Mouse (Mus musculus): ENCODE results near the gene 1110004F10Rik. TPM values are rescaled to one million over a fixed set of nuclear protein-coding genes. Genes with fewer than 3 reads are reported as not detected.
A peak's percentile ranks its signal among the peaks of the same experiment; 100 is the strongest.

The 1110004F10Rik gene
- polyA plus RNA-seq, 1 experiment from 2014 or later: 156 TPM

DNA sequence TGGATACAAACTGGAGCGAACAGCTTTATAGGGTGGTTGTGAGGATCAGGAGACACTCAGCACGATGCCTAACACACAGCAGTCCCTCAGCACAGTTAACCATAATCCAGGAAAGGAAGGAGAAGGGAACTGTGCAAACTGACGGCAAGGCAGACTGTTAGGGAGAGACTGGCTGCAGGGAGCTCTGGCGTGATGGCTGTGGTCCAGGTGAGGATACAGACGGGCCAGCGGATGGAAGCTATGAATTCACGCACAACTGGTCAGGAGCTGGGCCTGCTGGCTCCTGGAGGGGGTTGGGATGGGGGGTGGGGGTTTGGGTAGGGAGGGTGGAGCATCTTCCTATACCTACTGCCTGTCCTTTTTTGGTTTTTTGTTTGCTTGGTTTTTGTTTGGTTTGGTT, 86.5 kb downstream of the 1110004F10Rik start:
- 72% methylated on average over 7 of the region's 7 CpGs for WGBS
- Histone ChIP-seq H3K4me3 (no peak overlapping the region), H3K4me1 (replicated peaks) (no peaks in the 10 kb centered on the region), H3K9me3 (replicated peaks) (no peaks in the 10 kb centered on the region), H3K27me3 (no peaks in the 10 kb centered on the region), H3K36me3 (peaks cover 11% of the 10 kb centered on the region; the same call in 1 of the 2 replicates), H3K9ac (no peak overlapping the region), H3K4me2 (no peak overlapping the region), H3K27ac (no peak overlapping the region)
- ATAC-seq (replicated peaks; ENCODE audit: insufficient number of reproducible peaks, insufficient read depth, low FRiP score, low read depth): no peak

DNA sequence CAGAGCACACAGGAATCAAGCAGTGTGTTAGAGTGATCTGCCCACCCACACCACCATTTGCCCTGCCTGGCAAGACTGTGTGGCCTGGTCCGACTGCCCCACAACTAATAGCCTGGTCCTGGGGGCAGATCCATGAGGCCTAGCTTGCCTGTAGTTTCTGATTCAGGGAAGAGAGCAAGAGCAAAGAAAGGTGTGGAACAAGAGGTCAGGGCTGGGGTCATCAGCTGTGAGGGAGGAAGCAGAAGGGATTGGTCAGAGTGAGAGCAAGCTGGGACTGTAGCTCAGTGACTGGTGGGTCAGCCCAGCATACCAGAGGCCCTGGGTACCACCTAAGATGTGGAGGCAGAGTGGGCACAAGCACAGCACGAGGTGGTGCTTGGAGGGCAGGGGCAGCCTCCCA, 87.9 kb downstream of the 1110004F10Rik start:
- no peaks in the 10 kb centered on the region for H3K27me3 ChIP-seq
- no peak overlapping the region for H3K27ac ChIP-seq
- peaks cover 9% of the 10 kb centered on the region for H3K4me1 ChIP-seq (replicated peaks)
- WGBS: 84% methylated on average over 2 of the region's 2 CpGs
- ATAC-seq (replicated peaks; ENCODE audit: insufficient number of reproducible peaks, insufficient read depth, low FRiP score, low read depth): no peak
- no peak overlapping the region for H3K4me3 ChIP-seq
- no peak overlapping the region for H3K9ac ChIP-seq
- peaks cover 11% of the 10 kb centered on the region; the same call in 1 of the 2 replicates for H3K36me3 ChIP-seq
- no peaks in the 10 kb centered on the region for H3K9me3 ChIP-seq (replicated peaks)
- H3K4me2 ChIP-seq: no peak overlapping the region

DNA sequence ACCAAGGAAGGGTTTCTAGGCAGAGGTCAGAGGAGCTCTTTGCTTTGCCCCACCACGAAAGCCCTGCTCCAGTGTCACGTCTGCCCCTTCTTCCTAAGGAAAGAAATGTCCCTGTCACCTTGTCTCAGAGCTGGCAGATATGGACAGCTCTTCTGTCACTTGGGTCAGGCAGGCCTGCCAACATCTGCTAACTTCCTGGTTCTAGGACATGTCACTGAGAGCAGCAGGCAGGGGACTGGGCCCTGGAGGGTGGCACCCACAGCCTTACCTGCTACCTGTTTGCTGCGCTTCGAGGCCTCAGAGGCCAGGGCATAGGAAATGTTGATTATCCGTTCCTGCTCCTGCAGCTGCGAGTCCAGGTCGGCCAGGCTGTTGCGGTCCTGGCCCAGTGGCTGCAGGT, 89.1 kb downstream of the 1110004F10Rik start:
- 90% methylated on average over 8 of the region's 8 CpGs for WGBS
- Histone ChIP-seq H3K4me2 (no peak overlapping the region), H3K27me3 (no peaks in the 10 kb centered on the region), H3K4me1 (replicated peaks) (peaks cover 13% of the 10 kb centered on the region), H3K9ac (no peak overlapping the region), H3K9me3 (replicated peaks) (no peaks in the 10 kb centered on the region), H3K4me3 (no peak overlapping the region), H3K27ac (no peak overlapping the region), H3K36me3 (peaks cover 11% of the 10 kb centered on the region; the same call in 1 of the 2 replicates)
- ATAC-seq (replicated peaks; ENCODE audit: insufficient number of reproducible peaks, insufficient read depth, low FRiP score, low read depth): no peak

DNA sequence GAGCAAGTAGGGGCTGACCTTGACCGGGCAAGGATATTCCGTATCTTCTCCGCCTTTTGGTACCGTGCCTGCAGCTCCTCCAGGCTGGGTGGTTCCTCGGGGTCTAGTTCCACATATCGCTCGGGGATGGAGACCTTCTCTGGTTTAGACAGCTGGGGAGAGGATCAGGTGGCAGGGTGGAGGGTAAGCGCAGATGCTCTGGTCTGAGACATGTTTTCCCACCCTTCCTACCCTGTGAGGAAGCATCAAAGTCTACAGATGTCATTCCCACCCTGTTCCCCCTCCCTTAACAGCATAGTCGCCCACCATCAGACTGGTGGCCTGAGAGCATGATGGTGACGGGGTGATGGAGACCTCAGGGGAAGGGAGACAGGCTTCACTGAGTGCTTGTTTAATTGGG, 90.2 kb downstream of the 1110004F10Rik start:
- H3K4me1 ChIP-seq (replicated peaks): peaks cover 13% of the 10 kb centered on the region
- no peak overlapping the region for H3K9ac ChIP-seq
- H3K27me3 ChIP-seq: no peaks in the 10 kb centered on the region
- H3K4me3 ChIP-seq: no peak overlapping the region
- 85% methylated on average over 10 of the region's 10 CpGs for WGBS
- no peaks in the 10 kb centered on the region for H3K9me3 ChIP-seq (replicated peaks)
- no peak for ATAC-seq (replicated peaks; ENCODE audit: insufficient number of reproducible peaks, insufficient read depth, low FRiP score, low read depth)
- H3K4me2 ChIP-seq: no peak overlapping the region
- H3K36me3 ChIP-seq: peaks cover 9% of the 10 kb centered on the region; the same call in 1 of the 2 replicates
- no peak overlapping the region for H3K27ac ChIP-seq

DNA sequence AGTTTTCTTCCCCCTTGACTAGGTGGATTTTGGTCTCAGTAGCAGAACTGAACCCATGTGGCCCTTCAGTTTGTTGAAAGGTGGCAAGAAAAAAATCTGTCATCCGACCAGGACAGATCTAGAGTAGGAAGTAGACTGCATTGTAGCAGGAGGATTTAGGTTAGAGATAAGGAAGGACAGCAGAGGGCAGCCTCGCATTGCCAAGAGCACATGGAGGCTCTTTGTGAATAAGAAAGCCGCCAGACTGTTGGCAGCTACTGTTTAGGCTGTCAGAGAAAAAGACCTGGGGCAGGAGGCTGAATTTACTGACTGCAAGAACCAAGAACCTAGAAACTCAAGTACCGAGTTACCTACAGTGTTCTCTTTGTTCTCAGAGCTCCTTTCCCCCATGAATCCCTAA, 92.2 kb downstream of the 1110004F10Rik start:
- Histone ChIP-seq H3K27ac (peak overlapping the region; percentile 6; the same call in 1 of the 2 replicates), H3K36me3 (peaks cover 11% of the 10 kb centered on the region; the same call in 1 of the 2 replicates), H3K9ac (no peak overlapping the region), H3K4me2 (no peak overlapping the region), H3K9me3 (replicated peaks) (no peaks in the 10 kb centered on the region), H3K4me1 (replicated peaks) (peaks cover 13% of the 10 kb centered on the region), H3K27me3 (no peaks in the 10 kb centered on the region), H3K4me3 (no peak overlapping the region)
- ATAC-seq (replicated peaks; ENCODE audit: insufficient number of reproducible peaks, insufficient read depth, low FRiP score, low read depth): no peak
- WGBS: 16% methylated on average over 4 of the region's 4 CpGs

DNA sequence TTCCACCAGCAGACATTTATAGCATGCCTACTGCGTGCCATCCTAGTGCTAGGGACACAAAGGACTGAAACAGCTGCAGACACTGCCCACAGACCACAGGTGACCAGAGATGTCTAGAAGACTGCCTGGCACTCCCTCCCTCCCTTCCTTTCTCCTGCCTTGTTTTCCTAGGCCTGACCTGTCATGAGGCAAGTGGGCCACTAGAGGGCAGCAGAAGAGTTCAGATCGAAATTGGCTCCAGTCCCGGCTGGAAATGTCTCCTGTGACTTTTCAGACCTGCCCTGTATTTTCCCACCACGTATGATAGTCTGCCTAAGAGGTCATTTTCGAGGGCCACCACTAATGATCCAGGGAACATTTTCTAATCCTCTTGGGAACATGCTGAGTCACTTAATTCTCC, 92.9 kb downstream of the 1110004F10Rik start:
- 6% methylated on average over 5 of the region's 5 CpGs for WGBS
- no peak overlapping the region for H3K9ac ChIP-seq
- ATAC-seq (replicated peaks; ENCODE audit: insufficient number of reproducible peaks, insufficient read depth, low FRiP score, low read depth): peak; percentile 25; the same call in 1 of the 2 replicates
- no peak overlapping the region for H3K4me3 ChIP-seq
- H3K9me3 ChIP-seq (replicated peaks): no peaks in the 10 kb centered on the region
- H3K4me1 ChIP-seq (replicated peaks): peaks cover 13% of the 10 kb centered on the region
- peaks cover 18% of the 10 kb centered on the region; the same call in 1 of the 2 replicates for H3K36me3 ChIP-seq
- H3K27ac ChIP-seq: peak overlapping the region; percentile 20
- no peaks in the 10 kb centered on the region for H3K27me3 ChIP-seq
- no peak overlapping the region for H3K4me2 ChIP-seq

DNA sequence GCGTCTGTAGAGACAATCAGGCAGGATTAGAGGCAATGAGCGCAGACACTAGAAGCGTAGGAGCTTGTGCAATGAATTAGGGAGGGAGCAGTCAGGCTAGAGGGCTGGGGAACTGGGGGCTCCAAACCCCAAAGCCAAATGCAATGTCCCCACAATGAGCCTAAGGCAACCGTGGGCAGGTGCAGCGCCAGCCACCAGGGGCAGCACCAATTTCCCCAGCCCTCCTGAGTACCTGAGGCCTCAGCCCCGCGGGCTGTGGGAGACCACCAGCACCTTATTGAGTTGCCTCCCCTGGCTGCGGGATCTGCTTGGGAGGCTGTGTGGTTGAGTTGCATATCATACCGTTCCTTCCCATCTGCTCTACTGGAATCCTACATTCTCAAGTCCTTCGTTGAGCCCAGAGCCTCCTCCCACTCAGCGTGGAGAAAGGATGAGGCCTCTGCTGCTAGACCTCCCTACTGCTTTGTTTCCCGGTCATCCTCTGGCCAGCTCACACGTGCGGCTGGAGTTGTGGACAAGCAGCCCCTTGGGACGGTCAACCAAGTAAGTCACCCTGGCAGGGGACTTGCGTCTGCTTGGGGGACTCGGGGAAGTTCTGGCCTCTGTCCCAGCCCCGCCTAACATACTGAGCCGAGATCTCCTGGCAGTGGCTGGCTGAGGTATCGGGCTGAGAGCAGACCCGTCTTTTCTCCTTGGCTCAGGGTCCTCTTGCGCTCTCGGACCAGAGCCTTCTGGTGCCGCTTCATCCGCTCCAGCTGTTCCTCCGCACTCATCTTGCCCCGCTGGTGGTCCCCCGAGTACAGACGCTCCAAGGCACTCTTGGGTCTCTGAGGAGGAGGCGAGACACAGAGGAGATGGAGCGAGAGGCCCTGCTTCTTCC, 95.5 kb downstream of the 1110004F10Rik start:
- H3K4me1 ChIP-seq (replicated peaks): peaks cover 13% of the 10 kb centered on the region
- H3K9ac ChIP-seq: no peak overlapping the region
- H3K27me3 ChIP-seq: no peaks in the 10 kb centered on the region
- 65% methylated on average over 31 of the region's 31 CpGs for WGBS
- no peak overlapping the region for H3K4me3 ChIP-seq
- no peaks in the 10 kb centered on the region for H3K9me3 ChIP-seq (replicated peaks)
- H3K4me2 ChIP-seq: peak overlapping the region; percentile 25; the same call in 1 of the 2 replicates
- no peak for ATAC-seq (replicated peaks; ENCODE audit: insufficient number of reproducible peaks, insufficient read depth, low FRiP score, low read depth)
- no peak overlapping the region for H3K27ac ChIP-seq
- peaks cover 22% of the 10 kb centered on the region for H3K36me3 ChIP-seq

DNA sequence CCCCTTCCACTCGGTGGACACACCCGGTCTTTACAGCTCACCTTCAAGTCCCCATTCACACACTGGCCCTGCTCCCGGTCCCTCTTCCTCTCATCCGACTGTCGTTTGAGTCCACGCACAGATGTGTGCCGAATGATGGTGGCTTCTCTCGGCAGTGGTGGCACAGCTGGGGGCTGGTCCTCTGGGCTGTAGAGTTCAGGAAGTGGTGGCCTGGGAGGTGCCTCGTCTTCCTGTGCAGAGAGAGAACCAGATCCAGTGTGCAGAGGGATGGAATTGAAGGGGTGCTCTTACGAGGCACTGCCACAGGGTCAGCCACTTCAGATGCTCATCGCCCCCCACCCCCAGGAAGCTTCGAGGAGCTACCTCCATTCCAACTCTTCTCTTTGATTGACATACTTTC, 98.0 kb downstream of the 1110004F10Rik start:
- Histone ChIP-seq H3K4me2 (no peak overlapping the region), H3K9me3 (replicated peaks) (no peaks in the 10 kb centered on the region), H3K4me3 (no peak overlapping the region), H3K9ac (no peak overlapping the region), H3K27me3 (no peaks in the 10 kb centered on the region), H3K36me3 (peaks cover 28% of the 10 kb centered on the region), H3K27ac (no peak overlapping the region), H3K4me1 (replicated peaks) (peaks cover 4% of the 10 kb centered on the region; the same call in 1 of the 2 replicates)
- ATAC-seq (replicated peaks; ENCODE audit: insufficient number of reproducible peaks, insufficient read depth, low FRiP score, low read depth): no peak
- WGBS: 75% methylated on average over 12 of the region's 12 CpGs

DNA sequence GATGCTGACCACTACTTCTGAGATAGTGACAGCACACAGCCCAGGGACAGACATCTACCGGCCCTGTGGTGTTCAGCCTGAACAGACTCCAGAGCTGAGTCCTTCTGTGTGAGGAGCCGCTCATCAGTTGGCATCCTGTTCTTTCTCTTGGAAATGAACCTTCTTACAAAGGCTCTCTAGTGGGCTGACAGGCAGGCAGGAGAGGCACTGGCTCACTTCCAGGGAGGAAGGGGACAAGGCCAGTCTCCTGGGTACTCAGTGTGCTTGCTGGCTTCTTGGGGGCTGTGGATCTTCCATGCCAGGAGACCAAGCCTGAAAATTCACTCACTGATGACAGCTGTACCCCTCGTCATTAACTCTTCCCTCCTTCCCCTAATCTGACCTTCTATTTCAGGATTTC, 98.5 kb downstream of the 1110004F10Rik start:
- H3K36me3 ChIP-seq: peaks cover 33% of the 10 kb centered on the region
- WGBS: 47% methylated on average over 3 of the region's 3 CpGs
- H3K9me3 ChIP-seq (replicated peaks): no peaks in the 10 kb centered on the region
- H3K4me2 ChIP-seq: no peak overlapping the region
- ATAC-seq (replicated peaks; ENCODE audit: insufficient number of reproducible peaks, insufficient read depth, low FRiP score, low read depth): no peak
- no peaks in the 10 kb centered on the region for H3K4me1 ChIP-seq (replicated peaks)
- H3K4me3 ChIP-seq: no peak overlapping the region
- no peak overlapping the region for H3K9ac ChIP-seq
- no peak overlapping the region for H3K27ac ChIP-seq
- no peaks in the 10 kb centered on the region for H3K27me3 ChIP-seq

DNA sequence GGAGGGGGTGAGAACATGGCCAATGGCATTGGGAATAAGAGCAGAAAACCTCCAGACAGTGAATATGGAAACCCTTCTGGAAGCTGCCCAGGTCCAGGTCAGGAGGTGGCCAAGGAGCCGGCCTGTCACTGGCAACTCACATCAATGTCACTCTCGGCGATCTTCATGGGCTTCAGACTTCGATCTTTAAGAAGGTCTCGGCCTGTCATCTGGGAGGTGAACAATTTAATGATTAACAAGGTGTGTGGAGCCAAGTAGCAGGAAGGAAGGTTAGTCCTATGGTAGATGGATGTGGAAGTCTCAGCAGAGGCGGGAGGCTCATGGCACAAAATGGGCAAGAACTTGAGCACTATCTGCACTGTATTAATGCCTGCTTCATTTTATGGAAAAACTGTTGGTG, 105.8 kb downstream of the 1110004F10Rik start:
- no peaks in the 10 kb centered on the region for H3K9me3 ChIP-seq (replicated peaks)

DNA sequence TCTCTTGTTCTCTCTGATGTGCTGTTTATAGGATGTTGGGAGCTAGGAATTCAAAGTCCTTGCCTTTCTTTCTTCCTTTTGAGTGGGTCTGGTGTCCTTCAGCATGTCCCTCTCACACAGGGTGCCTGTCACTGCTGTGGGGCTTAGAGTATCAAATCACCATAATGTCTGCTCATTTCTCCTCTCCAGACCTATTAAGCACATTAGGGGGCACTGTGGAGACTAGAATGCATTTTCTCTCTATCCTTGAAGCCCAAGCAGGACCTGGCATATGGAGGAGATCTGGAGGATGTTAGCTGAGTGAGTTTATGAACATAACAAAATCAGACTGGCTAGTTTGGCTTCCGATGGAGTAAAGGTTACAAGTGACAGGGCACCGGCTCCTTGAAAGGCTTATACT, 107.9 kb downstream of the 1110004F10Rik start:
- Histone ChIP-seq H3K36me3 (peaks cover 12% of the 10 kb centered on the region), H3K27me3 (no peaks in the 10 kb centered on the region), H3K4me1 (replicated peaks) (no peaks in the 10 kb centered on the region), H3K9me3 (replicated peaks) (no peaks in the 10 kb centered on the region), H3K4me3 (no peak overlapping the region), H3K27ac (no peak overlapping the region), H3K4me2 (no peak overlapping the region), H3K9ac (no peak overlapping the region)
- 87% methylated on average over 2 of the region's 2 CpGs for WGBS
- no peak for ATAC-seq (replicated peaks; ENCODE audit: insufficient number of reproducible peaks, insufficient read depth, low FRiP score, low read depth)

More for the DNA sequence above, 105.8 kb downstream of the 1110004F10Rik start:
- no peak overlapping the region for H3K4me3 ChIP-seq
- 90% methylated on average over 6 of the region's 6 CpGs for WGBS
- no peak overlapping the region for H3K27ac ChIP-seq
- no peaks in the 10 kb centered on the region for H3K27me3 ChIP-seq
- ATAC-seq (replicated peaks; ENCODE audit: insufficient number of reproducible peaks, insufficient read depth, low FRiP score, low read depth): no peak
- peaks cover 16% of the 10 kb centered on the region for H3K36me3 ChIP-seq
- H3K4me1 ChIP-seq (replicated peaks): no peaks in the 10 kb centered on the region
- no peak overlapping the region for H3K4me2 ChIP-seq
- no peak overlapping the region for H3K9ac ChIP-seq

DNA sequence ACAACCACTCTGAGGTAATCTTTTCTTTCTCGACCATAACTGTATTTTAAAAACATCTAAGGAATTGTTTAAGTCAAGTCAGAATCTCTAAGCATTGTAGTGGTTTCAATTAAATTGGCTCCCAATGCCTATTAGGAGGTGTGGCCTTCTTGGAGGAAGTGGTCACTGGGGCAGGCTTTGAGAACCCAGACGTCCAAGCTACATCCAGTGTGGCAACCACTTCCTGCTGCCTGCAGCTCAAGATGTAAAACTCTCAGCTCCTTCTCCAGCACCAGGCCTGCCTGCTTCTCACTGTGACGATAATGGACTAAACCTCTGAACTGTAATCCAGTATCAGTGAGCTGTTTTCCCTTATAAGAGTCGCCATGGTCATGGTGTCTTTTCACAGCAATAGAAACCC, 110.4 kb downstream of the 1110004F10Rik start:
- Histone ChIP-seq H3K9me3 (replicated peaks) (no peaks in the 10 kb centered on the region), H3K4me1 (replicated peaks) (no peaks in the 10 kb centered on the region), H3K9ac (no peak overlapping the region), H3K27ac (no peak overlapping the region), H3K4me2 (no peak overlapping the region), H3K27me3 (no peaks in the 10 kb centered on the region), H3K4me3 (no peak overlapping the region), H3K36me3 (peaks cover 16% of the 10 kb centered on the region)
- 59% methylated on average over 4 of the region's 4 CpGs for WGBS
- no peak for ATAC-seq (replicated peaks; ENCODE audit: insufficient number of reproducible peaks, insufficient read depth, low FRiP score, low read depth)

All from heart, embryonic 15.5 days (tissue).